Mouse (Mus musculus) midbrain, postnatal 0 days (tissue): ENCODE measurements around the gene Ube2j1. TPM values are rescaled to one million over a fixed set of nuclear protein-coding genes. Genes with fewer than 3 reads are reported as not detected.

Experiments used
- ATAC-seq: fragments of 200-750 bp; cut with Nextera tagmentation; 2 replicates; pipeline ENCODE4 v1.8.0; 2017; ENCODE audit warnings: moderate number of reproducible peaks, mild to moderate bottlenecking, moderate TSS enrichment, moderate library complexity; ENCODE audit not compliant: low FRiP score
- DNase-seq: peaks from one replicate; pipeline ENCODE4 v3.0.0-alpha.2; 2015; ENCODE audit warnings: low spot score
- H3K27ac ChIP-seq: fragments of 300-500 bp; sonication (generic); 2 replicates; pipeline ENCODE4 v1.5.1; 2014; ENCODE audit warnings: low read depth, mild to moderate bottlenecking, low read length, mixed read lengths
- H3K27me3 ChIP-seq: fragments of 300-500 bp; sonication (generic); 2 replicates; pipeline ENCODE4 v1.6.1; 2014; ENCODE audit warnings: low read length, control low read depth, mixed read lengths; ENCODE audit not compliant: insufficient read depth
- H3K36me3 ChIP-seq: fragments of 300-500 bp; sonication (generic); 2 replicates; pipeline ENCODE4 v1.6.1; 2014; ENCODE audit warnings: low read length, control low read depth, mixed read lengths; ENCODE audit not compliant: insufficient read depth
- H3K4me1 ChIP-seq: fragments of 300-500 bp; sonication (generic); 2 replicates; pipeline ENCODE4 v1.6.1; 2014; ENCODE audit warnings: mild to moderate bottlenecking, control low read depth, antibody characterized with exemption, low read length, mixed read lengths; ENCODE audit not compliant: insufficient read depth
- H3K4me2 ChIP-seq: fragments of 300-500 bp; sonication (generic); 2 replicates; pipeline ENCODE4 v1.6.1; 2014; ENCODE audit warnings: low read depth, mild to moderate bottlenecking, low read length, mixed read lengths; ENCODE audit not compliant: poor library complexity, severe bottlenecking
- H3K4me3 ChIP-seq: fragments of 300-500 bp; sonication (generic); 2 replicates; pipeline ENCODE4 v1.5.1; 2014; ENCODE audit warnings: low read depth, mild to moderate bottlenecking, low read length, moderate library complexity
- H3K9ac ChIP-seq: fragments of 300-500 bp; sonication (generic); replicated peaks from 2 replicates; pipeline ENCODE4 v1.6.1; 2014; ENCODE audit warnings: mild to moderate bottlenecking, low read length, moderate library complexity, mixed read lengths; ENCODE audit not compliant: poor library complexity, severe bottlenecking
- H3K9me3 ChIP-seq: fragments of 300-500 bp; sonication (generic); 2 replicates; pipeline ENCODE4 v1.6.1; 2016; ENCODE audit warnings: low read length, control low read depth
- CTCF ChIP-seq: IDR thresholded peaks from 2 replicates; pipeline ENCODE4 v1.5.1; 2016; ENCODE audit warnings: antibody characterized with exemption, mild to moderate bottlenecking
- WGBS: fragments of 180-500 bp; shearing (Covaris S2); extraction: QIAGEN DNeasy Blood & Tissue Kit; methylation state at CpG from one replicate; pipeline ENCODE4 v1.1.7; 2014; 5-methylcytosine and 5-hydroxymethylcytosine counted together
- polyA plus RNA-seq: library from polyadenylated mRNA; unstranded; fragments of >200 nt; fragmentation: Nextera tagmentation; extraction: Ambion mirVana; gene quantifications from 2 replicates; pipeline ENCODE4 v1.2.1, GENCODE M21; 2015
- total RNA-seq: library from RNA; depleted of rRNA; stranded (reverse); fragments of >200 nt; gene quantifications from 2 replicates; pipeline ENCODE4 v1.2.3, GENCODE M21; 2014

The Ube2j1 gene
- total and polyA plus RNA-seq, 2 experiments from 2014 or later: 70.3 to 126 TPM

DNA sequence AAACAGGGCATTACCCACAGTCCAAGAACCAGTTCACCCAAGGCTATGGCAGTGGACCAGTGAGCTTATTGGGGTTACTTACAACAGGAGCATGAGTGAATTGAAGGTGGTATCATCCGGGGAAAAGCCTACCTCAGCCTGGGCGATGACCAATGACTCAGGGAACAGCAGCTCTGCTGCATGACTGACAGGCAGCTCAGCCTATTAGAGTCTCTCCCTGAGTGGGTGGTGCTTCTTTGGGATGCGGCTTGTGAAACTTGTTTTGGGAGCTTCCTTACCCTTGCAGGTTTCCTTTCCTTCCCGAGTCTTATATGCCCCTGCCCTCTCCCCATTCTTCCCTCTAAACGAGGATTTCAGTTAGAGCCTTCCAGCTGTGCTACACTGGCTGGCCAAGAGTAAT is 21.4 kb downstream of the Ube2j1 start:
- Histone ChIP-seq H3K27ac (no peak overlapping the region), H3K4me1 (no peaks in the 10 kb centered on the region), H3K9me3 (no peaks in the 10 kb centered on the region), H3K4me3 (no peak overlapping the region), H3K9ac (no peak overlapping the region), H3K4me2 (no peak overlapping the region), H3K27me3 (no peaks in the 10 kb centered on the region), H3K36me3 (peaks cover 39% of the 10 kb centered on the region; the same call in 1 of the 2 replicates)
- ATAC-seq (no peak), DNase-seq (no peak)
- TF ChIP-seq CTCF: no peak
- WGBS: 87% methylated on average over 5 of the region's 5 CpGs

DNA sequence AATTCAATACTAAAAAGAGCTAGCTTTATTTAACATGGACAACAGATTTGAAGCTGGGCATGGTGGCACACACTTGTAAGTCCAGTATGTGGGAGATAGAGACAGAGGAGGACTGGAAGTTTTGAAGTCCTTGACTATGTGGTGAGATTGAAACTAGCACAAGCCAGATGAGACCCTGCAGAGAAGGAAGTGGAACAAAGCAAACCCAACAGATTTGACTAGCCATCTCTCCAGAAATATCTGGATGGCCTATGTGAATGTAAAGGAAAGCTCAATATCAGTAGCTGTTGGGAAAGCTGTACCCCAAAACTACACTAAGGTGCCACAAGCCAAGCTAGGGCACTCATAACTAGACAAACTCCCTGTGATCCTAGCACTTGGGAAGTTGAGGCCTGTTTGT is 23.2 kb downstream of the Ube2j1 start:
- Histone ChIP-seq H3K4me2 (no peak overlapping the region), H3K4me1 (no peaks in the 10 kb centered on the region), H3K27ac (no peak overlapping the region), H3K9me3 (no peaks in the 10 kb centered on the region), H3K4me3 (no peak overlapping the region), H3K27me3 (no peaks in the 10 kb centered on the region), H3K36me3 (peaks cover 24% of the 10 kb centered on the region; the same call in 1 of the 2 replicates), H3K9ac (no peak overlapping the region)
- DNase-seq (no peak), ATAC-seq (no peak)
- TF ChIP-seq CTCF: no peak

DNA sequence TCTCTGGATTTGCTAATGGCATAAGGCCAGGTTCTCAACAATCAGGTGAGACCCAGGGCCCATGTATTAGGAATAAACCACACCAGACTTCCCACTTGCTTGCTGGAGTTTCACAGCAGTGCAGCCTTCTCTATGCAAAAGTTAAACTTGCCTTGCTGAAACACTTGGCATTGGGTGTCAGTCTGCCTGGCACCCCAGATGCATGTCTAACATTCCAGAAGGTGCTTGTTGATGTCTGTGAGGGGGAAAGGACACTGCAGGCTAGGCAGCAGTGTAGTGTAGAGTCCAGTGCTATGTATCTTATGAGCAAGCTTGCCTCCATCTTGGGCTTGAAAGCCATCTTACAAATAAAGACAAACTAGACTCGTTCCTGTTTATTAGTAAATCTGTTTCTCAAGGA is 25.1 kb downstream of the Ube2j1 start:
- no peak for ATAC-seq
- H3K27me3 ChIP-seq: no peaks in the 10 kb centered on the region
- H3K4me1 ChIP-seq: no peaks in the 10 kb centered on the region
- H3K27ac ChIP-seq: no peak overlapping the region
- H3K9me3 ChIP-seq: no peaks in the 10 kb centered on the region
- no peak overlapping the region for H3K4me2 ChIP-seq
- no peak overlapping the region for H3K9ac ChIP-seq
- no peak for DNase-seq
- TF ChIP-seq CTCF: no peak
- 91% methylated on average over 1 of the region's 1 CpGs for WGBS
- no peak overlapping the region for H3K4me3 ChIP-seq
- H3K36me3 ChIP-seq: peaks cover 21% of the 10 kb centered on the region; the same call in 1 of the 2 replicates

DNA sequence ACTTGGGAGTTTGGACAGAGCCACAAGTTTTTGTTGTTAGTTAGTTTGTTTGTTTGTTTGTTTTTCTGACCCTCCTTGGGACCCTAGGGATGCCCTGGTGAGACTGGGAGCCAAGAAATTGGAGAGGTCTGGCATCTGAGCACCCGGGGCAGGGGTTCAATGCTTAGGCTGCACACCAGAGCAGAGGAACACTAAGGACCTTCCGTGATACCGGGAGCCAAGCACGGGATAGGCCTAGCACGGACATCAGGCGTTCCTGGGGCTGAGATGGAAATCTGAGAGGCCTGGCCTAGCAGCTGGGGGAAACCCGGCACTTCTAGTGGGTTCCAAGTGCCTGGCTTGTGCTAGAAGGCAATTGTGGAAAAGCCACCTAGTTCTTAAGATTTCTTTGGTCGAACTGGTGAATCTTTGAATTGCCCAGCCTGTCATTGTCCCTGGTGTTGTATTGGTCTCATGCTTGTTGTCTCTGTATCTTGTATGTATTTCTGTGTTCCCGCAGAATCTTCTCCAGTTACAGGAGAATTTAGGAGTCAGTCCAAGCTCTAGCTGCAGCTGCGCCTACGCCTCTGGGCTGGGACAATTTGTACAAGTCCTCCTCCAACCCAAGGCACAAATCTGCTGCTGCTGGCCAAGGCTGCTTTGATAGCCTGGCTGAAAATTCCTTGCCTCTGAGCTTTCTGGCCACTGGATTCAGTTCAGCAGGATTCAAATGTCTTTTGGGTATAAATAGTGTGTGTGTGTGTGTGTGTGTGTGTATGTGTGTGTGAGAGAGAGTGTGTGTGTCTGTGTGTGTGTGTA is 26.9 kb downstream of the Ube2j1 start:
- DNase-seq (no peak), ATAC-seq (no peak)
- no peak overlapping the region for H3K27ac ChIP-seq
- peaks cover 6% of the 10 kb centered on the region; the same call in 1 of the 2 replicates for H3K36me3 ChIP-seq
- no peak for TF ChIP-seq CTCF
- H3K9me3 ChIP-seq: no peaks in the 10 kb centered on the region
- H3K9ac ChIP-seq: no peak overlapping the region
- no peak overlapping the region for H3K4me2 ChIP-seq
- no peaks in the 10 kb centered on the region for H3K4me1 ChIP-seq
- no peak overlapping the region for H3K4me3 ChIP-seq
- 87% methylated on average over 11 of the region's 11 CpGs for WGBS
- H3K27me3 ChIP-seq: no peaks in the 10 kb centered on the region

DNA sequence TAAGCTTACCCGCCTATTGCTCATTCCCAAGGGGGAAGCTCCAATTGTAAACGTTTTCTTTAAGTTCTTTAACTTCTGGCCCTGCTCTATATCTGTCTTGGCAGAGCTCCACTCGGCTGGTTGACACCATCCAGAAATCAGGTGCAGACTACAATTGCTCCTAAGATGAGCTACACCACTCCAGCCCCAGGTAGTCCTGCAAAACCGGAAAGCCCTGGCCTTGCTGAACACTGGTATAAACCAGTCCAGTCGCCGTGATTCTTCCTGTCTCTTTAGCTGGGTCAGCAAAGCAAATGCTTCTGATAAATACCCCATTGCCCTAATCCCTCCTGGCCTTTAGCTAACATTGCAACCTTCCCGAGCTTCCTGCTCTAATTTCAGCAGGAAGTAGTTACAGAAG is 29.9 kb downstream of the Ube2j1 start:
- DNase-seq (no peak), ATAC-seq (no peak)
- Histone ChIP-seq H3K4me3 (no peak overlapping the region), H3K27me3 (no peaks in the 10 kb centered on the region), H3K36me3 (no peaks in the 10 kb centered on the region), H3K4me2 (no peak overlapping the region), H3K9me3 (no peaks in the 10 kb centered on the region), H3K27ac (no peak overlapping the region), H3K4me1 (no peaks in the 10 kb centered on the region), H3K9ac (no peak overlapping the region)
- WGBS: 62% methylated on average over 7 of the region's 7 CpGs
- TF ChIP-seq CTCF: no peak

DNA sequence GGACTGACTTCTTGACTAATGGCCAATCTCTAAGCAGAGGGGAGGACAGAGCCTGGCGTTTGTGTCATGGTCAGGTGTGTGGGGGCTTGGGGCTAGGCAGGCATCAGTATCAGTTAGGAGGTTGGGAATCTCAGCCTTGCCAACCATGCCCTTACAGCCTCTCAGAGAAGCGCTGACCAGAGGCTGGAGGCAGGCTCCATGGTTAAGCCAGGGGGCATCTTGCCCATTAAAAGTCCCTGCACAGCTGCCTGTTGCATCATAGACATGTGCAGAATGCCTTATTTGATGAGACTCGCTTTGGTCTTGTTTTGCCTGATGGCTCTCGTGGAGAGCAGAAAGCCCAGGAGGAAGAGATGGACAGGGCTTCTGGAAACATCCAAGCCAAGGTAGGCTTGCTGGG is 31.8 kb downstream of the Ube2j1 start, which contains the start of gene Gabrr2:
Gene Gabrr2 (plus strand): TSS at position 19 of the 400 bp plus-strand sequence.
- TF ChIP-seq CTCF: no peak
- Histone ChIP-seq H3K9me3 (no peaks in the 10 kb centered on the region), H3K4me1 (no peaks in the 10 kb centered on the region), H3K4me2 (no peak within 1 kb of the TSS), H3K9ac (no peak within 1 kb of the TSS), H3K27me3 (no peaks in the 10 kb centered on the region), H3K4me3 (no peak within 1 kb of the TSS), H3K27ac (no peak within 1 kb of the TSS), H3K36me3 (no peaks in the 10 kb centered on the region)
- DNase-seq (no peak), ATAC-seq (no peak)
- 83% methylated on average over 4 of the region's 4 CpGs for WGBS
